Mouse (Mus musculus) olfactory bulb, adult 2 months (tissue): ENCODE results near the gene Als2cl.

Experiments used
- CTCF ChIP-seq: fragments of 200-500 bp; IDR thresholded peaks from 2 replicates; pipeline ENCODE4 v1.5.1; 2012; ENCODE audit warnings: low read depth, mild to moderate bottlenecking, low read length, moderate library complexity; ENCODE audit not compliant: insufficient read depth
- POLR2A ChIP-seq: fragments of 200-500 bp; IDR thresholded peaks from 2 replicates; pipeline ENCODE4 v1.6.1; 2012; ENCODE audit warnings: mild to moderate bottlenecking, low read depth, low read length, moderate library complexity; ENCODE audit not compliant: insufficient read depth

DNA sequence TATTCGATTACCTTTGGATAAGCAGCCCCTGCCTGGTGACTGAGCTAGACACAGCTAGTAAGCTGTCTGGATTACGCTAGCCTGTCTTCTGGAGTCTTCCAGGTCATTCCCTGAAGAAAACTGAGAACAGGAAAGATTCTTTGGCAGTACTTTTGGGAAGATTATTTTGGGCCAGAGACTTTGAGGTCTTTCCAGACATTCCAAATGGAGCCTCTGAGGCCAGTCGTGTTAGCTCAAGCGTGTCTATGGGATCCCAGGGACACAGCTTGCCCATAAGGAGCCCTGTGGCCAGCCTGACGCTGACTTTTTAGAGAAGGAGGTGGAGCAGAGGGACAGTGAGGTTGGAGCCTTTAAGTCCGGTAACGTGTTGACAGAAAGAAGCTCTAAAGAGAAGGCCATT is 56.3 kb downstream of the Als2cl start:
- TF ChIP-seq POLR2A (no peak), CTCF (no peak)
